Mouse (Mus musculus): ENCODE data around the gene Acaca. TPM values are rescaled to one million over a fixed set of nuclear protein-coding genes. Genes with fewer than 3 reads are reported as not detected.
A peak's percentile ranks its signal among the peaks of the same experiment; 100 is the strongest.

Acaca gene
- polyA plus RNA-seq, 1 experiment from 2014 or later = 21.7 TPM

DNA sequence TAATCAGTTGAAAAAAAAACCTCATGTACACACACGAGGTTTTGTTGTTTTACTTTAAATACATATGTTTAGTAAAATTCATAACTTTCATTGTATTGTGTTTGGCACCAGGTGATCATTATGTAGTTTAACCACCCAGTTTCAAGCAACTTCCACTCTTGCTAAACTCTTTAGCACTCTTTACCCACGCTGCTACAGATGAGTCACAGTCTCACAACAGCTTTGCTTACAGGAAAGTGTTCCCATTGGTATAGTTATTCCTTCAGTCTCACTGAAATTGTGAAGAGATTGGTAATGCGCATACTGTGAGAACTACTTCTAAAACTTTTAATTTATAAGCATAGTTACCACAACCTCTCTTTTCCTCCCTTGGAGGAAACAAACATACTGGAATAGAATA, 65.3 kb downstream of the Acaca start:
- Histone ChIP-seq H3K4me1 (replicated peaks) (0 out of 2 replicates have a peak, but pooled peaks cover 4% of the 10 kb centered on the region), H3K4me3 (no peak overlapping the region), H3K36me3 (peaks cover 18% of the 10 kb centered on the region), H3K27me3 (ENCODE audit: insufficient read depth, poor library complexity, severe bottlenecking) (no peaks in the 10 kb centered on the region), H3K9me3 (no peaks in the 10 kb centered on the region), H3K27ac (no peak overlapping the region)
- 93% methylated on average over 3 of the region's 3 CpGs for WGBS
- no peak for DNase-seq (ENCODE audit: low spot score)

DNA sequence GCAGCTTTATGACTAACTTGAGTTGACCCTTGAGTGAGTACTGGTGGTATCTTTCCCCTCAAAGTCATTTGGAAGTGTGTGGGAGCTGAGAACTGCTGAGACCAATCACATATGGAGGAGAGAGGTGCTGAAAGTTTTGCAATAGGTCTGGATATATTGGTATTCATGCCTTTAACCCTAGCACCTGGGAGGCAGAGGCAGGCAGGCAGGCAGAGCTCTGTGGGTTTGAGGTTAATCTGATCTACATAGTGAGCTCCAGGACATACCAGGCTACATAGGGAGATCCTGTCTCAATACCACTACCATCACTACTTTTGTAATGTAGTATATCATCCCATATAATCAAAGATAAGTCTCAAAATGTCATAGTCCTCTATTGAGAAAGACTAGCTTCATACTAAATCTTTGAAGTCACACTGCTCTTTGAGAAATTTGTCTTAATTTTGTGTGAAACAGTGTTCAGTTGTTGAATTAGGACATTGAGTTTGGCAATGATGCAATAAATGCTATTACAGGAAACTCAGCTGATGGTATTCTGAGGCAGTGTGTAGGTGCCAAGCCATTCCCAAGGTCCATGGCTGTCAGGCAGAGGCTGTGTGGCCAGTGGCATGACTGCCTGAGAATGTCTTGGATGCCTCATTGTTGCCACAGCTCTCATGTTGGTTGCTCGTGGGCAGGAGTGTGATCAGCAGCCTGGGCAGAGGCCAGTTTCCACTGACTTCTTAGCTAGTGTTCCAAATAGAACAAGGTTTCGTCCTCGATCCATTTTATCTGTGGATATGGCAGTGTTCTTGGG, 68.3 kb downstream of the Acaca start:
- H3K9me3 ChIP-seq = no peaks in the 10 kb centered on the region
- no peaks in the 10 kb centered on the region for H3K27me3 ChIP-seq (ENCODE audit: insufficient read depth, poor library complexity, severe bottlenecking)
- H3K36me3 ChIP-seq = peaks cover 20% of the 10 kb centered on the region
- 94% methylated on average over 3 of the region's 3 CpGs for WGBS
- no peak for DNase-seq (ENCODE audit: low spot score)
- no peak overlapping the region for H3K27ac ChIP-seq
- no peak overlapping the region for H3K4me3 ChIP-seq
- peaks cover 9% of the 10 kb centered on the region; the same call in 1 of the 2 replicates for H3K4me1 ChIP-seq (replicated peaks)

DNA sequence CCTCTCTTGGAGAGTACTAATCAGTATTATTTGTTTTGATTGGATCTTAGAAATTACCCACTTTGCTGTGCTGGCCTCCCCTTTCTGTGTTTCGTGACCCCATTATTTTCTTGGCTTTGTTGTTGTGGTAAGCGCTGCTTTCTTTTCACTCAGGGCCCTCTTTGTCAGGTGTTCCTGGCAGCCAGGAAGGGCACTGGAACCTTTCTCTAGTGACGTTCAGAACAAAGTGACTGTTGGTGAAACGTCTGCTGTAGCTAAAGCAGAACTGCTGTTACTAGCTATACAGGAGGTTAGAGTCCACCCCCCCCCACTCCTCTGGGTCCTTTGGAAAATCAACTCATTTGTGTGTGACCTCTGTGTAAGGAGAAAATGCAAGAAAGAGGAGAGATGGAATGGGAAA, 76.3 kb downstream of the Acaca start:
- H3K9me3 ChIP-seq = no peaks in the 10 kb centered on the region
- H3K27me3 ChIP-seq (ENCODE audit: insufficient read depth, poor library complexity, severe bottlenecking) = no peaks in the 10 kb centered on the region
- H3K36me3 ChIP-seq = peaks cover 24% of the 10 kb centered on the region
- H3K4me3 ChIP-seq = no peak overlapping the region
- no peak overlapping the region for H3K27ac ChIP-seq
- H3K4me1 ChIP-seq (replicated peaks) = peaks cover 6% of the 10 kb centered on the region
- DNase-seq (ENCODE audit: low spot score) = no peak
- WGBS = 58% methylated on average over 4 of the region's 4 CpGs

DNA sequence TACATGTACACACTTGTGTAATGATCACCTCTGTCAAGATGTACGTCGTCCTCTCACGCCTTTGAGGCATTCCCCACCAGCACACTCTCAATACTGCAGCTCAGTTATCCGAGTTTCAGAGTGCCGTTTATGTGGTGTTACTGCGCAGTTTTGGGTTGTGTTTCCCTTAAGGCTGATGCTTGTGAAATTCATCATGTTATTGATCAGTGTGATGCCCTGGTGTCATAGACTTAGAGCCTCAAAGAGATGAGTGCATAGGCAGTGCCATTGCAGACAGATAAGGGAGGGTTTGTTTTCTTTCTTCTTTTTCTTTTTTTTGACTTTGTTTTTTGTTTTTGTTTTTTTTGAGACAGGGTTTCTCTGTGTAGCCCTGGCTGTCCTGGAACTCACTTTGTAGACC, 81.4 kb downstream of the Acaca start:
- no peak overlapping the region for H3K27ac ChIP-seq
- peaks cover 14% of the 10 kb centered on the region for H3K36me3 ChIP-seq
- DNase-seq (ENCODE audit: low spot score) = no peak
- no peak overlapping the region for H3K4me3 ChIP-seq
- peaks cover under 1% of the 10 kb centered on the region; the same call in 1 of the 2 replicates for H3K4me1 ChIP-seq (replicated peaks)
- H3K27me3 ChIP-seq (ENCODE audit: insufficient read depth, poor library complexity, severe bottlenecking) = no peaks in the 10 kb centered on the region
- no peaks in the 10 kb centered on the region for H3K9me3 ChIP-seq
- 96% methylated on average over 6 of the region's 6 CpGs for WGBS

DNA sequence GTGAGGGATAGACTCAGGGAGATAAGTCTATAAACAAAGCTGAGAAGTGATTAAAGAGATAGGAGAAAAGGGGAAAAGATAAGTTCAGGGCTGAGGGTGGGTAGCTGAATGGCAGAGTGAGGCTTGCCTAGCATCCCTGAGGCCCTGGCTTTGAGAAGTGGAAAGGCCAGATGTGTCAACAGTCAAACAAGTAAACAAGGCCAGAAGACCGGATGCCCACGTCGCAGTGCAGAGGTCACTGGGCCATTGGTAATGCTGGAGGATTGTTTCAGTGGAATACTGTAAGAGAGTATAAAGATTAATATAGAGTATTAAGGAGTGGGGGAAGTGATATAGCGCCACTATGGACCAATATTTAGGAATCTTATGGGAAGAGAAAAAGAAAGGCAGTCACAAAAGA, 89.5 kb downstream of the Acaca start:
- WGBS = 85% methylated on average over 4 of the region's 4 CpGs
- Histone ChIP-seq H3K4me3 (no peak overlapping the region), H3K27ac (no peak overlapping the region), H3K4me1 (replicated peaks) (no peaks in the 10 kb centered on the region), H3K36me3 (peaks cover 29% of the 10 kb centered on the region), H3K9me3 (no peaks in the 10 kb centered on the region), H3K27me3 (ENCODE audit: insufficient read depth, poor library complexity, severe bottlenecking) (no peaks in the 10 kb centered on the region)
- DNase-seq (ENCODE audit: low spot score) = no peak

- Histone ChIP-seq H3K36me3 (peaks cover 37% of the 10 kb centered on the region), H3K27me3 (ENCODE audit: insufficient read depth, poor library complexity, severe bottlenecking) (no peaks in the 10 kb centered on the region), H3K9me3 (no peaks in the 10 kb centered on the region), H3K4me1 (replicated peaks) (no peaks in the 10 kb centered on the region), H3K4me3 (no peak overlapping the region), H3K27ac (no peak overlapping the region)
- peak; percentile 58 for DNase-seq (ENCODE audit: low spot score)
These were observed 114.1 kb downstream of the Acaca start for GRCm38 (mm10) chr11:84243562-84243961.

- no peak for DNase-seq (ENCODE audit: low spot score)
- H3K9me3 ChIP-seq = no peaks in the 10 kb centered on the region
- H3K4me1 ChIP-seq (replicated peaks) = no peaks in the 10 kb centered on the region
- no peak overlapping the region for H3K4me3 ChIP-seq
- H3K27ac ChIP-seq = no peak overlapping the region
- 89% methylated on average over 1 of the region's 1 CpGs for WGBS
- H3K36me3 ChIP-seq = peaks cover 35% of the 10 kb centered on the region
- H3K27me3 ChIP-seq (ENCODE audit: insufficient read depth, poor library complexity, severe bottlenecking) = no peaks in the 10 kb centered on the region
These were observed 117.9 kb downstream of the Acaca start for GRCm38 (mm10) chr11:84247370-84247769.

GRCm38 (mm10) chr11:84251170-84251569, 121.7 kb downstream of the Acaca start:
- DNase-seq (ENCODE audit: low spot score) = no peak
- no peaks in the 10 kb centered on the region for H3K9me3 ChIP-seq
- H3K27ac ChIP-seq = no peak overlapping the region
- no peaks in the 10 kb centered on the region for H3K27me3 ChIP-seq (ENCODE audit: insufficient read depth, poor library complexity, severe bottlenecking)
- 92% methylated on average over 3 of the region's 3 CpGs for WGBS
- no peak overlapping the region for H3K4me3 ChIP-seq
- H3K36me3 ChIP-seq = peaks cover 46% of the 10 kb centered on the region
- no peaks in the 10 kb centered on the region for H3K4me1 ChIP-seq (replicated peaks)

GRCm38 (mm10) chr11:84252425-84252824, 123.0 kb downstream of the Acaca start:
- no peak for DNase-seq (ENCODE audit: low spot score)
- H3K36me3 ChIP-seq = peaks cover 53% of the 10 kb centered on the region
- H3K9me3 ChIP-seq = no peaks in the 10 kb centered on the region
- H3K27me3 ChIP-seq (ENCODE audit: insufficient read depth, poor library complexity, severe bottlenecking) = no peaks in the 10 kb centered on the region
- H3K4me1 ChIP-seq (replicated peaks) = no peaks in the 10 kb centered on the region
- no peak overlapping the region for H3K4me3 ChIP-seq
- WGBS = 88% methylated on average over 1 of the region's 1 CpGs
- no peak overlapping the region for H3K27ac ChIP-seq

GRCm38 (mm10) chr11:84255879-84256278, 126.4 kb downstream of the Acaca start:
- DNase-seq (ENCODE audit: low spot score) = no peak
- Histone ChIP-seq H3K36me3 (peaks cover 70% of the 10 kb centered on the region), H3K27ac (no peak overlapping the region), H3K4me1 (replicated peaks) (no peaks in the 10 kb centered on the region), H3K27me3 (ENCODE audit: insufficient read depth, poor library complexity, severe bottlenecking) (no peaks in the 10 kb centered on the region), H3K9me3 (no peaks in the 10 kb centered on the region), H3K4me3 (no peak overlapping the region)
- WGBS = 93% methylated on average over 4 of the region's 4 CpGs

- Histone ChIP-seq H3K36me3 (peaks cover 71% of the 10 kb centered on the region), H3K9me3 (no peaks in the 10 kb centered on the region), H3K4me3 (no peak overlapping the region), H3K4me1 (replicated peaks) (no peaks in the 10 kb centered on the region), H3K27me3 (ENCODE audit: insufficient read depth, poor library complexity, severe bottlenecking) (no peaks in the 10 kb centered on the region), H3K27ac (no peak overlapping the region)
- 93% methylated on average over 4 of the region's 4 CpGs for WGBS
- DNase-seq (ENCODE audit: low spot score) = no peak
These were observed 128.7 kb downstream of the Acaca start for GRCm38 (mm10) chr11:84258053-84258710.

DNA sequence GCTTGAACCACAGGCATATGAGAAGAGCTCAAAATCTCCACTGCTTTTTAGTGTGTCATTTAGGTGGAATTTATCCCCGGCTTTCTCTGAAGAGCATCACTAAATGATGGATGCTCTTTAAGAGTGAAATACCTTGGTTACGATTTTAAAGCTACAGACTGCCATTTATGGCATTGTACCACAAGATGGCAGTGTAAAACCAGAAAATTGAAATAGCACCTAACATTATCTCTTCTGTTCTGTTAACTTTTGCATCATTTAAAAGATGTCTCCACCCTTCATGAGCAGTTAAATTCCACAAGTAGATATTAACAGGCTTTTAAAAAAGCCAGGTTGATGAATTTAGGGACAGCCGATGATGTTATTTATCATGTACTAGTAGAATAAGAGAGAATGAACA, 135.0 kb downstream of the Acaca start:
- 79% methylated on average over 3 of the region's 3 CpGs for WGBS
- Histone ChIP-seq H3K27me3 (ENCODE audit: insufficient read depth, poor library complexity, severe bottlenecking) (no peaks in the 10 kb centered on the region), H3K4me1 (replicated peaks) (no peaks in the 10 kb centered on the region), H3K4me3 (no peak overlapping the region), H3K27ac (no peak overlapping the region), H3K9me3 (0 out of 2 replicates have a peak, but pooled peaks cover 2% of the 10 kb centered on the region), H3K36me3 (peaks cover 96% of the 10 kb centered on the region)
- DNase-seq (ENCODE audit: low spot score) = no peak

DNA sequence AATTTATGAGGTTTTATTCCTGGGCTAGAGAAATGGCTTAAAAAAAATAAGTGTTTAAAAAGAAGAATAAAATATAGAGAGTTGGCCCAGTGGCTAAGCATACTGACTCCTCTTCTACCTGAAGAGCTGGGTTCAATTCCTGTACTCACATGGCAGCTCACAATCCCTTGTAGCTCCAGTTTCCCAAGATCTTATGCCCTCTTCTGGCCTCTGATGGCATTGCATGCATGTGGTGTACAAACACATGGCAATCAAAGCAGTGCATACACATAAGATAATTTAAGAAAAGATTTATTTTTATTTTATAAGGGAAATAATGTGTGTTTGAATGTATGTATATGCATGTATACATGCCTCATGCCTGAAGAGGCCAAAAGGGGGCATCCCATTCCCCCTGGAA, 138.6 kb downstream of the Acaca start:
- peaks cover 85% of the 10 kb centered on the region for H3K36me3 ChIP-seq
- H3K9me3 ChIP-seq = 0 out of 2 replicates have a peak, but pooled peaks cover 2% of the 10 kb centered on the region
- no peak overlapping the region for H3K27ac ChIP-seq

More for the DNA sequence above, 138.6 kb downstream of the Acaca start:
- no peaks in the 10 kb centered on the region for H3K27me3 ChIP-seq (ENCODE audit: insufficient read depth, poor library complexity, severe bottlenecking)
- H3K4me1 ChIP-seq (replicated peaks) = peaks cover 30% of the 10 kb centered on the region
- H3K4me3 ChIP-seq = no peak overlapping the region
- no peak for DNase-seq (ENCODE audit: low spot score)

Data from hindbrain, embryonic 10.5 days (tissue).